Mouse (Mus musculus): ENCODE data around the gene Crybb3.

DNA sequence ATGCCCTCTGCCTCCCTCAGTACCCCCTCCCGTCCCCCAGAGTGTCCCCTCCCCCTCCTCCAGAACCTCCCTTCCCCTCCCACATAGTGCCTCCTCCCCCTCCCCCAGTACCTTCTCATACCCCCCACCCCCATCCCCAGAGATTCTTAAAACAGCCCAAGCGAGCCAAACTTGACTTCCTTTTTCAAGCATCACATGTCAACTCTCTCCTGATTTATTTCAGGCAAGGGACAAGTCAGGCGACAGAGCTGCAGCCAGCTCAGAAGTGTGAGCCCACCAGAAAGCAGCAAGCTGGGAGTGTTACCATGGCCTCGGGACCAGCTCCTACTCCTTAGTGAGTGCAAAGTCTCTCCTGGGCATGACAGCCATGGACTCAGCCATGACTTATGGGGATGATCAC, 30.0 kb upstream of the Crybb3 start:
- no peak for TF ChIP-seq CTCF (IDR thresholded peaks at IDR 0.05)
- TF ChIP-seq EP300 (IDR thresholded peaks at IDR 0.05) = no peak
